In genomic region chr5:123151077-123151476, GRCm38 (mm10) we compare ENCODE assay signal across 8 mouse cellular contexts. TPM values are rescaled to one million over a fixed set of nuclear protein-coding genes. Genes with fewer than 3 reads are reported as not detected.
A peak's percentile ranks its signal among the peaks of the same experiment; 100 is the strongest.
DNase-seq lines count a peak whose midpoint lies in the region; ATAC-seq lines count a peak whose summit lies in the region.

No protein-coding gene starts in this region.

- peak overlapping the region; percentile 40 for H3K9ac ChIP-seq in limb, embryonic 13.5 days
- H3K9ac ChIP-seq in midbrain, embryonic 16.5 days (ENCODE audit: low read depth, low read length): peak overlapping the region; percentile 22; the same call in 1 of the 2 replicates

- no peaks in the 10 kb centered on the region for H3K9me3 ChIP-seq in limb, embryonic 13.5 days
- no peaks in the 10 kb centered on the region for H3K9me3 ChIP-seq in midbrain, embryonic 16.5 days (replicated peaks; ENCODE audit: control insufficient read depth, low read length, poor library complexity, severe bottlenecking)

- peaks cover 88% of the 10 kb centered on the region for H3K36me3 ChIP-seq in limb, embryonic 13.5 days
- peaks cover 25% of the 10 kb centered on the region for H3K36me3 ChIP-seq in midbrain, embryonic 16.5 days (ENCODE audit: control insufficient read depth, insufficient read depth, low read length)

- H3K4me1 ChIP-seq in limb, embryonic 13.5 days: peaks cover 42% of the 10 kb centered on the region
- peaks cover 40% of the 10 kb centered on the region for H3K4me1 ChIP-seq in midbrain, embryonic 16.5 days (ENCODE audit: control insufficient read depth, insufficient read depth, low read length)

- peak overlapping the region; percentile 40 for H3K4me3 ChIP-seq in limb, embryonic 13.5 days
- peak overlapping the region; percentile 36 for H3K4me3 ChIP-seq in midbrain, embryonic 16.5 days (ENCODE audit: low read depth, low read length)

- peak overlapping the region; percentile 67 for H3K4me2 ChIP-seq in limb, embryonic 13.5 days (replicated peaks)
- peak overlapping the region; percentile 50 for H3K4me2 ChIP-seq in midbrain, embryonic 16.5 days (ENCODE audit: low read length)

- WGBS in limb, embryonic 13.5 days: 28% methylated on average over 7 of the region's 7 CpGs
- WGBS in midbrain, embryonic 16.5 days: 40% methylated on average over 7 of the region's 7 CpGs

- no peak overlapping the region; the same call in 1 of the 2 replicates for H3K27ac ChIP-seq in limb, embryonic 13.5 days
- no peak overlapping the region for H3K27ac ChIP-seq in midbrain, embryonic 16.5 days (ENCODE audit: low read length)

- peak; percentile 63 to 65 for DNase-seq in right cerebral cortex, postnatal 10 days (ENCODE audit: low spot score in 2 of 2)
- no peak for DNase-seq in right cerebral cortex, adult 2 months (ENCODE audit: low spot score in 2 of 2)
- peak; percentile 48 to 67 for DNase-seq in heart, adult 9 months (ENCODE audit: low spot score in 2 of 2)
- DNase-seq in cerebellum, adult 11-12 months: no peak
- no peak for DNase-seq in right cerebral cortex, postnatal 4 days
- DNase-seq in c-Kit-positive CD71-positive TER-119-positive erythroid progenitor cells, embryonic 14.5 days (ENCODE audit: low spot score): no peak

- no peaks in the 10 kb centered on the region for H3K27me3 ChIP-seq in limb, embryonic 13.5 days
- H3K27me3 ChIP-seq in midbrain, embryonic 16.5 days (ENCODE audit: control insufficient read depth, insufficient read depth, low read depth, low read length): no peaks in the 10 kb centered on the region

- ATAC-seq in limb, embryonic 13.5 days (ENCODE audit: low FRiP score, low read depth): no peak
- 0 out of 2 replicates have a peak, but pooled peaks have one; percentile 19 for ATAC-seq in midbrain, embryonic 16.5 days

RNA-seq across cellular contexts. Expression of gene Setd1b, which starts 9.1 kb away (rescaled TPM):
- polyA plus RNA-seq in limb, embryonic 13.5 days (2015; fragmentation: Nextera tagmentation; extraction: Ambion mirVana): 11.1 and 12.0 TPM in 2 replicates
- 10.0 and 11.8 TPM in 2 replicates for polyA plus RNA-seq in midbrain, embryonic 16.5 days (2015; fragmentation: Nextera tagmentation; extraction: Ambion mirVana)

RNA-seq across cellular contexts. Expression of gene Psmd9, which starts 18.1 kb away (rescaled TPM):
- polyA plus RNA-seq in limb, embryonic 13.5 days (2015; fragmentation: Nextera tagmentation; extraction: Ambion mirVana): 99.6 and 104 TPM in 2 replicates
- 73.6 and 77.6 TPM in 2 replicates for polyA plus RNA-seq in midbrain, embryonic 16.5 days (2015; fragmentation: Nextera tagmentation; extraction: Ambion mirVana)

RNA-seq across cellular contexts. Expression of gene Rhof, which starts 18.6 kb away (rescaled TPM):
- polyA plus RNA-seq in limb, embryonic 13.5 days (2015; fragmentation: Nextera tagmentation; extraction: Ambion mirVana): 3.7 and 4.6 TPM in 2 replicates
- polyA plus RNA-seq in midbrain, embryonic 16.5 days (2015; fragmentation: Nextera tagmentation; extraction: Ambion mirVana): 13.9 and 21.4 TPM in 2 replicates

RNA-seq across cellular contexts. Expression of gene Hpd, which starts 31.4 kb away (rescaled TPM):
- not detected in 2 replicates for polyA plus RNA-seq in limb, embryonic 13.5 days (2015; fragmentation: Nextera tagmentation; extraction: Ambion mirVana)
- polyA plus RNA-seq in midbrain, embryonic 16.5 days (2015; fragmentation: Nextera tagmentation; extraction: Ambion mirVana): not detected in 2 replicates

Comparison
In these comparisons a context has a peak if more than half of its experiments do, and no peak if none do; other contexts are left out.
1. DNase-seq: peak in right cerebral cortex, postnatal 10 days (2 of 2) and heart, adult 9 months (2 of 2); none in right cerebral cortex, adult 2 months (0 of 2), cerebellum, adult 11-12 months (single experiment), right cerebral cortex, postnatal 4 days (single experiment) and c-Kit-positive CD71-positive TER-119-positive erythroid progenitor cells, embryonic 14.5 days (single experiment).